Mouse (Mus musculus) C2C12 (cell line): ENCODE measurements at regions not wholly inside any gene's neighbourhood (a gene's known extent, or its start where the extent isn't known, plus 50 kb on each side); places are given as distances from the start of the nearest gene placed in this dataset.

ENCODE experiments used
- CEBPB ChIP-seq: IDR thresholded peaks from one replicate; pipeline ENCODE4 v1.6.1; 2011; ENCODE audit warnings: low read depth, mild to moderate bottlenecking, control low read depth, moderate library complexity
- CTCF ChIP-seq: IDR thresholded peaks from one replicate; pipeline ENCODE4 v1.5.1; 2011; ENCODE audit not compliant: control insufficient read depth, insufficient read depth, insufficient read length
- FOSL1 ChIP-seq: IDR thresholded peaks from one replicate; pipeline ENCODE4 v1.8.0; 2011; ENCODE audit warnings: mild to moderate bottlenecking, low read length; ENCODE audit not compliant: poor library complexity, insufficient read depth, severe bottlenecking
- USF1 ChIP-seq: IDR thresholded peaks from one replicate; pipeline ENCODE4 v1.6.1; 2011; ENCODE audit warnings: low read depth, mild to moderate bottlenecking, control low read depth, moderate library complexity

DNA sequence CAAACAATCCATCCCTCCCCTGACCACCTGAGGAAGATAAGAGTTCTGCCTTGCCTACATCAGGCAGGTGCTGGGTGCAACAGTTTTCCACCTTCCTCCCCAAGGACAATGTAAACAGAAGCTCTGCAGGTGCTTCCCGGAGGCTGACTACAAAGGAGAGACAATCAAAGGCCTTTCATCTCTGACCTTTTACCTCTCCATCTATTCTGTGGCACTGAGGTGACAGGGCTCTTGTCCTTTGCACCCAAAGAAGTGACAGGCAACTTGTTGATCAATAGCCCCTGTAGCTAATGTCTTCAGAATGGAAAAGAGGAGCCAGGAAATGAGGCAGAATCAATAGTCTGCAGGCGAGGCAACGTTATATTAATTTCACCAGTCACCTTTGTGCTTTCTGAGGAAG is 209.3 kb upstream of the Gm37988 start:
- TF ChIP-seq CTCF (no peak), FOSL1 (no peak), USF1 (no peak), CEBPB (no peak)
